Mouse (Mus musculus): ENCODE measurements at regions not wholly inside any gene's neighbourhood (a gene's known extent, or its start where the extent isn't known, plus 50 kb on each side); places are given as distances from the start of the nearest gene placed in this dataset.

- no peaks in the 10 kb centered on the region for H3K36me3 ChIP-seq (ENCODE audit: control insufficient read depth, insufficient read depth, low read length)
- H3K27me3 ChIP-seq (ENCODE audit: control insufficient read depth, insufficient read depth, low read length): no peaks in the 10 kb centered on the region
- H3K4me1 ChIP-seq (ENCODE audit: control insufficient read depth, insufficient read depth, low read length): no peaks in the 10 kb centered on the region; the same call in 1 of the 2 replicates
- H3K4me3 ChIP-seq (ENCODE audit: control insufficient read depth, low read depth, low read length): no peak overlapping the region
- no peak for TF ChIP-seq CTCF (IDR thresholded peaks at IDR 0.05; ENCODE audit: control insufficient read depth, insufficient read depth, insufficient replicate concordance, low read depth, low read length)
- TF ChIP-seq POLR2A (IDR thresholded peaks at IDR 0.05; ENCODE audit: control insufficient read depth, low read depth, low read length): no peak
- H3K27ac ChIP-seq (ENCODE audit: control insufficient read depth, insufficient read depth, low read depth, low read length): no peak overlapping the region
Observed at GRCm38 (mm10) chr3:131775431-131775830, 210.9 kb downstream of the Papss1 start.

GRCm38 (mm10) chr3:131776650-131777049 is 212.1 kb downstream of the Papss1 start:
- Histone ChIP-seq H3K36me3 (ENCODE audit: control insufficient read depth, insufficient read depth, low read length) (no peaks in the 10 kb centered on the region), H3K4me1 (ENCODE audit: control insufficient read depth, insufficient read depth, low read length) (no peaks in the 10 kb centered on the region; the same call in 1 of the 2 replicates), H3K4me3 (ENCODE audit: control insufficient read depth, low read depth, low read length) (no peak overlapping the region), H3K27me3 (ENCODE audit: control insufficient read depth, insufficient read depth, low read length) (no peaks in the 10 kb centered on the region), H3K27ac (ENCODE audit: control insufficient read depth, insufficient read depth, low read depth, low read length) (no peak overlapping the region)
- TF ChIP-seq CTCF (IDR thresholded peaks at IDR 0.05; ENCODE audit: control insufficient read depth, insufficient read depth, insufficient replicate concordance, low read depth, low read length) (no peak), POLR2A (IDR thresholded peaks at IDR 0.05; ENCODE audit: control insufficient read depth, low read depth, low read length) (no peak)

GRCm38 (mm10) chr3:131779803-131780202 is 215.2 kb downstream of the Papss1 start:
- no peak for TF ChIP-seq CTCF (IDR thresholded peaks at IDR 0.05; ENCODE audit: control insufficient read depth, insufficient read depth, insufficient replicate concordance, low read depth, low read length)
- TF ChIP-seq POLR2A (IDR thresholded peaks at IDR 0.05; ENCODE audit: control insufficient read depth, low read depth, low read length): no peak
- H3K4me1 ChIP-seq (ENCODE audit: control insufficient read depth, insufficient read depth, low read length): no peaks in the 10 kb centered on the region
- no peak overlapping the region for H3K4me3 ChIP-seq (ENCODE audit: control insufficient read depth, low read depth, low read length)
- no peaks in the 10 kb centered on the region for H3K36me3 ChIP-seq (ENCODE audit: control insufficient read depth, insufficient read depth, low read length)
- H3K27me3 ChIP-seq (ENCODE audit: control insufficient read depth, insufficient read depth, low read length): no peaks in the 10 kb centered on the region
- H3K27ac ChIP-seq (ENCODE audit: control insufficient read depth, insufficient read depth, low read depth, low read length): no peak overlapping the region

GRCm38 (mm10) chr3:131785524-131785923 is 221.0 kb downstream of the Papss1 start:
- TF ChIP-seq POLR2A (IDR thresholded peaks at IDR 0.05; ENCODE audit: control insufficient read depth, low read depth, low read length): no peak
- no peak for TF ChIP-seq CTCF (IDR thresholded peaks at IDR 0.05; ENCODE audit: control insufficient read depth, insufficient read depth, insufficient replicate concordance, low read depth, low read length)
- Histone ChIP-seq H3K27me3 (ENCODE audit: control insufficient read depth, insufficient read depth, low read length) (no peaks in the 10 kb centered on the region), H3K4me3 (ENCODE audit: control insufficient read depth, low read depth, low read length) (no peak overlapping the region), H3K4me1 (ENCODE audit: control insufficient read depth, insufficient read depth, low read length) (no peaks in the 10 kb centered on the region), H3K36me3 (ENCODE audit: control insufficient read depth, insufficient read depth, low read length) (no peaks in the 10 kb centered on the region), H3K27ac (ENCODE audit: control insufficient read depth, insufficient read depth, low read depth, low read length) (no peak overlapping the region)

GRCm38 (mm10) chr3:131788321-131788720 is 223.8 kb downstream of the Papss1 start:
- H3K27me3 ChIP-seq (ENCODE audit: control insufficient read depth, insufficient read depth, low read length): no peaks in the 10 kb centered on the region
- H3K4me1 ChIP-seq (ENCODE audit: control insufficient read depth, insufficient read depth, low read length): no peaks in the 10 kb centered on the region
- TF ChIP-seq CTCF (IDR thresholded peaks at IDR 0.05; ENCODE audit: control insufficient read depth, insufficient read depth, insufficient replicate concordance, low read depth, low read length) (no peak), POLR2A (IDR thresholded peaks at IDR 0.05; ENCODE audit: control insufficient read depth, low read depth, low read length) (no peak)
- no peaks in the 10 kb centered on the region for H3K36me3 ChIP-seq (ENCODE audit: control insufficient read depth, insufficient read depth, low read length)
- H3K4me3 ChIP-seq (ENCODE audit: control insufficient read depth, low read depth, low read length): no peak overlapping the region
- H3K27ac ChIP-seq (ENCODE audit: control insufficient read depth, insufficient read depth, low read depth, low read length): no peak overlapping the region

GRCm38 (mm10) chr3:131789177-131789576 is 224.6 kb downstream of the Papss1 start:
- Histone ChIP-seq H3K4me1 (ENCODE audit: control insufficient read depth, insufficient read depth, low read length) (no peaks in the 10 kb centered on the region), H3K4me3 (ENCODE audit: control insufficient read depth, low read depth, low read length) (no peak overlapping the region), H3K36me3 (ENCODE audit: control insufficient read depth, insufficient read depth, low read length) (no peaks in the 10 kb centered on the region), H3K27ac (ENCODE audit: control insufficient read depth, insufficient read depth, low read depth, low read length) (no peak overlapping the region), H3K27me3 (ENCODE audit: control insufficient read depth, insufficient read depth, low read length) (no peaks in the 10 kb centered on the region)
- TF ChIP-seq POLR2A (IDR thresholded peaks at IDR 0.05; ENCODE audit: control insufficient read depth, low read depth, low read length) (no peak), CTCF (IDR thresholded peaks at IDR 0.05; ENCODE audit: control insufficient read depth, insufficient read depth, insufficient replicate concordance, low read depth, low read length) (no peak)

GRCm38 (mm10) chr3:131794056-131794455 is 229.5 kb downstream of the Papss1 start:
- no peak overlapping the region for H3K4me3 ChIP-seq (ENCODE audit: control insufficient read depth, low read depth, low read length)

More at GRCm38 (mm10) chr3:131794056-131794455, 229.5 kb downstream of the Papss1 start:
- Histone ChIP-seq H3K27ac (ENCODE audit: control insufficient read depth, insufficient read depth, low read depth, low read length) (no peak overlapping the region), H3K4me1 (ENCODE audit: control insufficient read depth, insufficient read depth, low read length) (no peaks in the 10 kb centered on the region), H3K27me3 (ENCODE audit: control insufficient read depth, insufficient read depth, low read length) (no peaks in the 10 kb centered on the region), H3K36me3 (ENCODE audit: control insufficient read depth, insufficient read depth, low read length) (no peaks in the 10 kb centered on the region)
- TF ChIP-seq CTCF (IDR thresholded peaks at IDR 0.05; ENCODE audit: control insufficient read depth, insufficient read depth, insufficient replicate concordance, low read depth, low read length) (no peak), POLR2A (IDR thresholded peaks at IDR 0.05; ENCODE audit: control insufficient read depth, low read depth, low read length) (no peak)
